24 mouse cellular contexts compared by ENCODE assay signal in genomic region chr17:30691481-30691880, GRCm38 (mm10).
"Had no signal": no experiment of that assay in that cellular context is flagged by ENCODE, and none has a peak within 500 bp of the region (broad histone marks: within the 10 kb centered on the region; RNA-seq: fewer than 3 reads in every experiment).

No protein-coding gene starts in this region.

- H3K4me1 ChIP-seq: embryonic facial prominence, embryonic 15.5 days; forebrain, embryonic 12.5 days; forebrain, embryonic 13.5 days; forebrain, embryonic 15.5 days had no signal

- H3K9ac ChIP-seq: embryonic facial prominence, embryonic 12.5 days; embryonic facial prominence, embryonic 13.5 days; embryonic facial prominence, embryonic 15.5 days; forebrain, embryonic 12.5 days; forebrain, embryonic 13.5 days; forebrain, embryonic 15.5 days; forebrain, postnatal 0 days had no signal

- H3K4me3 ChIP-seq: embryonic facial prominence, embryonic 10.5 days; embryonic facial prominence, embryonic 12.5 days; embryonic facial prominence, embryonic 13.5 days; embryonic facial prominence, embryonic 15.5 days; erythroblast, embryonic 14.5 days; forebrain, embryonic 10.5 days; forebrain, embryonic 12.5 days; forebrain, embryonic 13.5 days; forebrain, embryonic 15.5 days; gastrocnemius, adult 2 months; heart, adult 2 months had no signal

- ATAC-seq: forebrain, embryonic 13.5 days; forebrain, embryonic 14.5 days; forebrain, embryonic 15.5 days; forebrain, embryonic 16.5 days; forebrain, postnatal 0 days had no signal

- H3K9me3 ChIP-seq: embryonic facial prominence, embryonic 10.5 days; embryonic facial prominence, embryonic 12.5 days; embryonic facial prominence, embryonic 13.5 days; embryonic facial prominence, embryonic 15.5 days; forebrain, embryonic 10.5 days; forebrain, embryonic 12.5 days; forebrain, embryonic 13.5 days; forebrain, embryonic 15.5 days had no signal

- H3K27ac ChIP-seq: embryonic facial prominence, embryonic 10.5 days; embryonic facial prominence, embryonic 12.5 days; embryonic facial prominence, embryonic 13.5 days; embryonic facial prominence, embryonic 15.5 days; forebrain, embryonic 10.5 days; forebrain, embryonic 12.5 days; forebrain, embryonic 13.5 days; forebrain, embryonic 15.5 days; gastrocnemius, adult 2 months; heart, adult 2 months had no signal

- H3K27me3 ChIP-seq: embryonic facial prominence, embryonic 12.5 days; embryonic facial prominence, embryonic 13.5 days; embryonic facial prominence, embryonic 15.5 days; forebrain, embryonic 12.5 days; forebrain, embryonic 13.5 days; forebrain, embryonic 15.5 days had no signal

- H3K4me2 ChIP-seq: embryonic facial prominence, embryonic 12.5 days; embryonic facial prominence, embryonic 13.5 days; embryonic facial prominence, embryonic 15.5 days; forebrain, embryonic 12.5 days; forebrain, embryonic 13.5 days; forebrain, embryonic 15.5 days had no signal

- H3K36me3 ChIP-seq: embryonic facial prominence, embryonic 10.5 days; embryonic facial prominence, embryonic 12.5 days; embryonic facial prominence, embryonic 13.5 days; embryonic facial prominence, embryonic 15.5 days; forebrain, embryonic 10.5 days; forebrain, embryonic 12.5 days; forebrain, embryonic 15.5 days had no signal

- DNase-seq: cerebellum, adult 9-11 months; cerebellum, postnatal 25 days; cerebellum, postnatal 36 days; embryo, embryonic 11 days; forebrain, postnatal 0 days; gastrocnemius, adult 2 months; gastrocnemius, postnatal 10 days; gastrocnemius, postnatal 14 days; gastrocnemius, postnatal 25 days; gastrocnemius, postnatal 36 days; heart, adult 11 months; heart, adult 18-20 months; heart, adult 2 months had no signal
